Mouse (Mus musculus) frontal cortex, adult 2 months (tissue): Measurements from ENCODE around the gene Phlpp1. TPM values are rescaled to one million over a fixed set of nuclear protein-coding genes. Genes with fewer than 3 reads are reported as not detected.

Source experiments
- DNase-seq, 2 experiments: peaks; one replicate each; pipeline ENCODE4 v3.0.0; 2022; ENCODE audit warnings: low spot score in 1 of 2; ENCODE audit errors: extremely low spot score in 1 of 2
- polyA plus RNA-seq: library from polyadenylated mRNA; depleted of rRNA; stranded (reverse); fragments of >200 nt; gene quantifications from 2 replicates; pipeline ENCODE4 v1.2.3, GENCODE M21; 2012

Phlpp1 gene
- polyA plus RNA-seq, 1 experiment, result 39.1 TPM

DNA sequence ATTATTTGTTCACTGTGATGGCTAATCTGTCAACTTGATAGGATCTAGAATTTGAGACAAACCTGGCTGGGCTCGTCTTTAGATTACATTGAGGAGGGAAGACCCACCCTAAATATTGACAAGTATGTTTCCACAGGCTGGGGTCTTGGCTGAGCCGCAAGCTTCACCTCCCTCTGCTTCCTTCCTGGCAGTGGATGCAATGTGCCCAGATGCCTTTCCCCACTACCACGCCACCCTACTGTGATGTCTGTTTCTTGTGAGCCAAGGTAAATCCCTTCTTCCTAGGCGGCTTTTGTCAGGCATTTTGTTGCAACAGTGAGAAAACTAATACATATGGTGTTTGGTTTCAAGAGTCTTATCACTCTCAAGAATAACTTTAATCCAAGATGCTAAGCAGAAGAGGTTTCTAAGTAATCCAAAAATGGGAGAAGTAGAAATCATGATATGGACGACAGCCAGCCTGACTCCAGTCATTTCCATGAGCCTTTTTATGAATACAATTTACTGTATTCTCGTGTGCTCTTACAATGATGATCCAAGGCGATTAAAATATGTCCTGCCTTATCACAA lies 68.6 kb downstream of the Phlpp1 start:
- DNase-seq, result peak in 1 of 2 experiments; percentile 38

DNA sequence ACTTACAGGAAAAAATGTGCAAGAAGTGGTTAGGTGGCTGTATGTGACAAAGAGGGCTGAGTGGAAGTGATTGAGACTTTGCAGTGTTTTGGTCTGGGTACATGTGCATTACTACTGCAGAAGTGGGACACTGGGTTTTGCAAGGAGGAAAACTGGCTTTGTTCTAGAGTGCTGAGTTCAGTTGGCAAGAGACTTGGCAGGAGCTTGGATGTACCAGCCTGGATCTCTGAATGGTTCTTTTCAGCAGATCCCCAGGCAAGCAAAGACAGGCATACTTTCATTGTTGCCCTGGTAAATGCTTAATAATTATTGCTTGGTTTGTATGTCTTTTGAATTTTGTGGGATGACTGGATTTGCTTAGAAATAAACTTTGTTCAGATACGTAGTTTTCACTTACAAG lies 69.5 kb downstream of the Phlpp1 start:
- peak; percentile 56 to 64 for DNase-seq

DNA sequence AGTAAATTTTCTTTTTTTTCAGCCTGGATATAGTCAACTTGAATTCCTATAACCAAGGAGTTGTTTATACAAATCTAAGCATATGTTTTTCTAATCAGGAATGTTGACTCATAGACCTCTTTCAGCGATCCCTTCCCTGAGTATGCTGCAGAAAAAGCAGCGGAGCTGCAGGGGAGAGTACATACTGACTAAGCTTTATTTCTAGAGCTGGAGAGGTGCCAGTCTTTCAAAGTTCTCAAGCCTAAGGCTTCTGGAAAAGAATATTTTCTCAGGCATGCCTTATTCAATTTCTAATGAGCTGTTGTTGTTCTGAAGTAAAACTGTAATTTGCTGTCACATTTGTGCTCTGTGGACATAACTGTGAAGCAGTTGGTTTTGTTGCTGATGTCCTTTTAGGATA lies 70.6 kb downstream of the Phlpp1 start:
- peak; percentile 32 to 78 for DNase-seq

DNA sequence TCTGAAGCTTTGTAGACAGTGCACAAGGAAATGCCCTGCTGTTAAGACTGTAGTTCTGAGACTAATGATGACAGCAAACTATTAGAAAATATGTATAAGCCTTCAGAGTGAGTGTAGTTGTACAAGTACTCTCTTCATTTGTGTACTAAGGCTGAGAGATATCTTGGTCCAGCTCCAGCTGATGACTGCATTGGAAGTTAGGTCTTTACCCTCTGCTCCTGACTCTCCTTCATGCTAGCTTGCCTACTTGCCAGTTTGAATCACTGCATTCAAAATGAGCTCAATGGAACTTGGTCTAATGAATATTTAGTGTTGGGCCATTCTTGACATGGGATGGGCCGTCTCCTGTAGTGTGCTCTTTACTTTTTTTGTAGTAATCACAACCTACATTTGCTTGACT lies 71.8 kb downstream of the Phlpp1 start:
- DNase-seq, result no peak

DNA sequence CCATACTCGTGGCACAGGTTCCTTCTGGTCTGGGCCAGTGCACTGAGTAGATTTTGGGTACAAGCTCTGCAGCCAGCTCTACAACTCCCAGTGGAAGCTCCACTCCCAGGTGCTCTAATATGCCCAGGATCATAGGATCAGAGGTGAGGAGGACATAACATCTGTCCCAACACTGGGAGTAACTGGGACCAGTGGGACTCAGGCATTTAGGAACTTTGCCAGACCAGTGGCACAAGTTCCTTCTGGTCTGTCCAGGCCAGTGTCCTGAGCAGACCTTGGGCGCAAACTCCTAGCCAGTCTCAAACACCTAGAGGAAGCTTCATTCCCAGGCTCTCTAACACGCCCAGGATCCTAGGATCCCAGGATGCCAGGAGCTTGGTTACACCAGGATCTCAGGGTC lies 72.7 kb downstream of the Phlpp1 start:
- DNase-seq, result no peak

DNA sequence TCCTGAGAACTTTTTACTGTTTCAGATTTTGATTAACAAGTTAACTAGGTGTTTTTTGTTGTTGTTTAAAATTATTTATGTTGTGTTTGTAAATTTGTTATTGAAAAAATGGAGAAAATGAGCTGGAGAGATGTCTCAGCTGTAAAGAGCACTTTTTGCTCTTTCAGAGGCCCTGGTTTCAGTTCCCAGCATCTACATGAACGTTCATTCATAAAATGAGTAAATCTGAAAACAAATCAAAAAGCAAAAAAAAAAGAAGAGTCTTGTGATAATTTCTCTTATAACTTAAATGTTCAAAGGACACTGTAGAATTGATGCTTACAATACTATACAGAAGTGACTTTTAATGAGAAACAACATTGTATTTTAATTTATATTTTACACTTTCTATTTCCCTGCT lies 82.5 kb downstream of the Phlpp1 start:
- DNase-seq, result no peak

DNA sequence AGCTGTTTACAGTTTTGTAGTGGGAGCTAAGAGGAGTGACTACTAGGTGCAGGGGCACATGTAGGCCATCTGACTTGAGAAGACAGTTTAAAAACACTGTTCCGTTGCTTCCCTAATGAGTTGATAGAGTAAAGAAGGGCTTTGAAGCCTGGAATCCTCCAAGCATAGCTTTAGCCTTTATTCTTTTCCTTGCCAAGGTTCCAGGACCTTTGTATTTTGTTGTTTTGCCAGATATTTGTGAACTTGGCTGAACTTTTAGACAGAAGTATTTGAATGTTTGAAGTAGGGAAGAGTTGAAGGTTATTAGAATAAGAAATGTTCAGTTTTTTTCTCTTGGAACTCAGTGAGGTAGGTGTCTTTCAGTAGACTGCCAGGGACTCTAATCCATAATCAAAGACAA lies 85.6 kb downstream of the Phlpp1 start:
- DNase-seq, result no peak

DNA sequence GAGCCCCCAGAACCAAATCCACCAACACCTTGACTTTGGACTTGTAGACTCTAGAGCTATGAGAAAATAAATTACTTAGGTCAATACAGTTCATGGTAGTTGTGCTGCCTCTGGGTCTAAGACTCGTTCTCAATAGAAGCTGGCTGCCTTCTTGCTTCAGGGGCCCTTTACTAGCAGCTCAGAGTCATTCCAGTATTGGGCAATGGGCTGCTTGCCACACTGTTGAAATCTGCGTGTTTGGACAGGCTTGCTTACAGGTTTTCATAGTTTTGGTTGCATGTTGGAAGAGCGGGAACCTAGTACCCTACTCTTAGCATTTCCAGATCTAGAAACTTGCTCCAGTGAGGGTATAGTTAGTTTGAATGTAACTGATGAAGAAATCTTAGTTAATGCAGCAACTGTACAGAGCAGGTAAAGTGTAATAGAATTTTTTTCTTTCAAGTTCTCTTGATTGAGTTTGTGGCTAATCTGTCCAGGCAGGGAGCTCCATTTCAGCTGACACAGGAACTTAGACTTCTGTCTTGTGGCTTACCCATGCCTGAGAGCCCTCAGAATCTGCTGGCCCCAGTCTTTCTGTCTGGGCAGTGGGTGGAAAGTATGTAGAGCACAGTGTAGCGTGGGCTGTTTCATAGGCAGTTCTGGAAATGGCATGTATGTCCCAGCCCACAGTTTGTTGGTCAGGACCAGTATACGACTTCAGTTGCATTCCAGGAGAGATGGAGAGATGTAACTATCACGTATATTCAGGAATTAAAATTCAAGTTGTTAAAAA lies 96.7 kb downstream of the Phlpp1 start:
- no peak for DNase-seq

DNA sequence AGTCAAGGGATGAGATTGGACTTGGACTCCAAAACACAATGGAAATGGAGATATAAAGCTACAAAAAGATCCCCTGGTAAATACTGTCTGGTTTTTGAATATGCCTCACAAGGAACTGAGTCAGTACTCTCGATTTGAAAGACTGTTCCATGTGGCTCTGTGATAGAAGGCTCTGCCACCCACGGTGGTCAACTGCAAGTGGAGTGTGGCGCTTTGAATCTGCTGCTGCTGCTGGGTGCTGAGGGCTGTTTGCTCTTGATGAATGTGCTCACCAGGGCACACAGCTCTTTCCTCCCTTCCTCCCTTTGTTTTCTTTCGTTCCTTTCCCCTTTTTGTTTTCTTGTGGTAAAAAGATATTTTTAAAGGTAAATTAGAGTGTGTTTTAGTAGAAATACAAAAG lies 97.8 kb downstream of the Phlpp1 start:
- DNase-seq, result no peak

DNA sequence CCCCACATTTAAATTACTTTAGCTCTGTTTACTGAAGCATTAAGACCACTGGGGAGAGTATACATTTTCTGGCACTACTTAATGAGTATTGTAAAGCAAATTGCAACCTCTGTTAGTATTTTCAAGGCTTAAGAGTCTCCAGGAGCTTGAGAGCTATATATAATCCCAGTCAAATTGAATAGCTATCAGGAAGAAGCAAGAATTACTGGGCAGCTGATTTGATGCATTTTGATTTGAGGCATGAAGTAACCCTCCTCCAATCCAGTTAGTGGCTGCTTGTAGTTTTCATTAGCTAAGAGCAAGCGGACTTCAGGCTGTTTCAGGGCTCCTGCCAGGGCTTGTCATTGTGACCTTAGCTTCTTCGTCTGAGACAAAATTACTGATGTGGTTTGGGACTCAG lies 101.4 kb downstream of the Phlpp1 start:
- DNase-seq, result no peak

DNA sequence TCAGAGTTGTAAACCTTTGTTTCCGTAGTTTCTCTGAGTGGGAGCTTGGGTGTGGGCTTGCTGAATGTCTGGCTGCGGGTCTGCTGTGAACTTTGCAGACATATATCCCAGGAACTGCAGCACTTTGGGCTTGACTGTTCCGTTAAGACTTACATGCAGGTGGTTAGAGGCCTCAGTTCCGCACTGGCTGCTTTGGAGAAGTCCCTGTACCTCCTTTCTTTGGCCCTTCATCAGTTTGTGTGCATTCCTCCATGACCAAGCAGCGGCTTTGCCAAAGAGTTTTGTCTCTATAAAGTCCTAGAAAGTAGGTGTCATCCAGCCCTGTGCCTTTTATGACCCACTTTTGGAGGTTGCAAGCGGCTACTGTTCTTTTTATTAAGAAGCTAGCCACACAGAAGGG lies 102.2 kb downstream of the Phlpp1 start:
- no peak for DNase-seq

DNA sequence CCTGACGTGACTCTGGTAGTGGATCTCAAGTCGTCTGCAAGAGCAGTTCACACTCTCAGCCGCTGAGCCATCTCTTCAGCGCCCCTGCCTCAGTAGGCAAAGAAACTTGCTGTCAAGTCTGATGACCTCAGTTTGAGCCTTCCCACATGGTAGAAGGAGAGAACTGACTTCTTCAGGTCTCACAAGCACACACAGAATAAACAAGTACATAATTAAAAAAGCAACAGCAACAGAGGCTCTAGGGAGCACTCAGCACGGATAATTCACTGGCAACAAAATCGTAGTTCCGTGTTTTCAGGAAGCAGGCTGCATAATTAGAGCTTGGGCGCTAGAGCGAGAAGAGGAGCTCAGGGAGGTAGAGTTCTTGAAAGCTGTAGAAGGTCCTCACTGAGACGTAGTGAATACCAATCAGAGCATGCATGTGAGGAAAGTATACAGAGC lies 103.0 kb downstream of the Phlpp1 start:
- no peak for DNase-seq

DNA sequence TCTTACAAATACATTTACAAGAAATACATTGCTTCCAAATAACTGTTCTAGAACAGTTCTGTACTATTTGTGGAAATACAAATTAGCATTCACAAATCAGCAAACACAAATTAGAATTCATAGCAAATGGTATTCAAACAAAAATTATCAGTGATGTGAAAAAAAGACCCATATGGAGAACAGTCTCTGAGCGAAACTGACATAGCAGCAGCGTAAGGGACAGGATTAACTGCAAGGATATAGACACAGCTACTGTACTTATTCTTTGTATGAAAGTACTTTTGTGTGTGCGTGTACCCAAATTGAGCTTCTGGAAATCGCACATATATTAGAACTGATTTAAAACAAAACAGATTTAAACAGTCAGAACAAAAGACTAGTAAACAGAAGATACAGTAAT lies 103.6 kb downstream of the Phlpp1 start:
- DNase-seq, result no peak

DNA sequence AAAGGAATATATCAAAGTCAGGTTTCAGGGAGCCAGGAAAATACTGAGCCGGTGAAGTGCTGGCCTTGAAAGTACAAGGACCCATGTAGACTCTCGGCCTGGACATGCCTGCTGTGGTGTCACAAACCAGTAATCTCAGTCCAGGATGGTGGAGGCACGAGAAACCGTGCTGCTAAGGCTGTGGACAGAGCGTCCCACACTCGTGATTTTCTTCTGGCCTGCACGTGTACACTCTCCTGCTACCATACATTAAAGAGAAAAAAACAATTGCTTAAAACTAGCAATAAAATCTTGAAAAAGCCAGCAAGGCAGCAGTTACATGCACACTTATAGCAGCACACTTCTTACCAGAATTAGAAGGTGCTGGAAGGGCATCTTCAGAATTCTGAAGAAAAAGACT lies 104.2 kb downstream of the Phlpp1 start:
- DNase-seq, result no peak

DNA sequence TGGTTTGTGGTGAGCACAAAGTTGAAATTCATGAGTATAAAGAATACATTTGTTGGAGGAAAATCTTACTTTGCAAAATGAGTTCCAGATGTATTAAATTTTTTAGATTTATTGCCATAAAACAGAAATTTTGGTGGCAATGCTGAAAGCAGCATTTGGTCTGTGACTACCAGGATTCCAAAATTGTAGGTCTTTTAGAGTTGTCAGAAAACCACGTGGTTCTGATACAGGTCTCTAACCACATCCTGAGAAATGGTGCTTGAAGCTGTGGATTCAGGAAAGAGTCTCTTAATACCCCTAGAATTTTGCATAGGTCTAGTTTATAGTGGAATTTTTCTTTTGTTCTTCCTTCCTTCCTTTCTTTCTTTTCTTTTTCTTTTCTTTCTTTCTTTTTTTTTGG lies 105.3 kb downstream of the Phlpp1 start:
- no peak for DNase-seq

DNA sequence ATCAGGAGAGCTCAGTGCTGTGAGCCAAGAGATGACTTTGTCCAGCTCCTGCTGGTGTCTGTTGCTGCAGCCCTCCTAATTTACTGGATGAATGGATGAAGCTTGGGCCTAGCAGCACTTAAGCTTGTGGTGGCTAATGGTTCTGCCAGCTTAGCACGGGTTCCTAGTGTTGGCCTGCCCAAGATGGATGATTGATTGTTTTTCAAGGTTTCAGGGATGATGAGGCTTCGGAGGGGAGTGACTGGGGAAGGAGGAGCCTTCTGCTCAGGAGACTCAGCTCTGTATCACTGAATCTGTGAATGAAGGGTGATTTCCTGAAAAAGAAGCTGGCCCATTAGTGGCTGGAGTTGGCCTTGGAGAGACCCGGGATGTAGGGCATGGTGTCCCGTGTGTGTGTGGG lies 105.7 kb downstream of the Phlpp1 start:
- no peak for DNase-seq

DNA sequence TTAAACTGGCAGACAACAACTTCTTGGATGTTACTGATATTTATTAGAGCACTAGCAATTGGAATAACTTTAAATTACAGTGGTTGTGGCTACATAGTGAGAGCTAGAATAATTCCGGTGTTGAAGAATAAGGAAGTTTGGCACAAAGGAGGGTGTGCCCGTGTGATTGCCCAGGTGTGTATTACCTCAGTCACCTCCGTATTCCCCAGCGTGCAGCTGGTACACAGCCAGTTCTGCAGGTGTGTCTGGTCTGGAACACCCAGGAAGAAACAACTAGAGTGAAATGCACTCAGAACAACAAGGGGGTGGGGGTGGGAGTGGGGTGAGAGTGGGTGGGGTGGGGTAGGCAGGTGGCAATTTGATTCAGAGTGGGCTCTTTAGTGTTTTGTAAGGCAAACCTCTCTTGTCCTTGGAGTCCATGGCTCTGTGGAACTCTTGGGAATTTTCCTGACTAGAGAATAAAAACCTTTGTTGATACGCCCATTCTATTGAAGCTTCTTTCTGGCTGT lies 107.1 kb downstream of the Phlpp1 start:
- DNase-seq, result no peak

DNA sequence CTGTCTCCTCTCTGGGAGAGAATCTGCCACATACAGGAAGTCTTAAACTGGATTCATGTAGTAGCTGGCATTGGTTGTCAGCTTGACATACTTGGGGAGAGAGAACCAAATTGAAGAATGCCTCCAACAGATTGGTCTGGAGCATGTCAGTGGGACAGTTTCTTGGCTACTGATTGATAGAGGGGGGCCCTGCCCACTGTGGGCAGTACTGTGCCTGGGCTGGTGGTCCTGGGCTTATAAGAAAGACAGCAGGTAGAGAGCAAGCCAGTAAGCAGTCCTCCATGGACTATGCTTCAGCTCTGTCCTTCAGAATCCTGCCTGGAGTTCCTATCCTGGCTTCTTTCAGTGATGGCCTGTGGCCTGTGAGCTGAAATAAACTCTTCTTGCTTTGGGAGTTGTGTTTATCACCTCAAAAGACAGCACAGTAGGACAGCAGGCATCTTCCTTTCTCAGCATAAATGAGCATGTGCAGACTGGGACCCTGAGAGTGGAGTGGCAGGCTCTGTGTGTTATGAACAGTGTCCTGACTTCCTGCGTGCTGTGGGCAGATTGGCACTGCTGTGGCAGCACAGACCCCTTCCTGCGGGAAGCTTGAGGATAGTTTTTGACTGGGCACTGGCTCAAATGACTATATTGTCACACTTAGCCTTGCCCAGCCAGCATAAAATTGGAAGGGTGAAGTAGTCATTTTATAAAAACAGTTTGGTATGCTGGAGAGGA lies 108.0 kb downstream of the Phlpp1 start:
- DNase-seq, result no peak

DNA sequence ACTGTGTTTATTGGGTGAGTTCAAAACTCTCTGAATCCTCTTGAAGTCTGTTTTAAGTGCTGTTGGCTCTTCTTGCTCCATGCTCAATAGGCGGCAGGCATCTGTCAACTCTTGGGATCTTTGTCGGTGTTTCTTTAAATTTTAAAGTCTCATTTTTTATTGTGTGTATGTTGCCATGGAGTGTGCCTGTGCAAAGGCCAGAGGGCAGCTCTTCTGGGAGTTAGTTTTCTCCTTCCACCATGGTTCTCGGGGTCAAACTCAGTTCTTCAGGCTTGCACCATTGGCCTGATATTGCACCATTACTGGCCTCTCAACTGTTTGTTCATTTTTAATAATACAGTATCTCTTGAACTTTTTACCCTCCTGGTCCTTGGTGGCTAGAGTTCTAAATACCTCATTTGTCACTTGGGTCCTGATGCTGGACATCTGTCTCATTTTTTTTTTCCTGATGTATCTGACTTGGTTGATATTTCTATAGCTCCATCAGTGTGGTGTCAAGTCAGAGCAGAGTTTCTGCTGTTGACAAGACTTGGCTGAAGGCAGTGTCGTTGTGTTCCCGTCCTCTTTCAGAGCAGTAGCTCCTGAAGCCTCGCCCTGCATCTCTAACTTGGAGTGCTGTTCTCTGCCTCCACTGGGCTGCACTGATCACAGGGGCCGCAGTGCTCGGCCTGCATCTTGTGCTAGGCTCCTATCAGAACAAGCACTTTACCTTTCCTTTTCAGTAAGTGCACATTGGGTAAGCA lies 108.8 kb downstream of the Phlpp1 start:
- no peak for DNase-seq

DNA sequence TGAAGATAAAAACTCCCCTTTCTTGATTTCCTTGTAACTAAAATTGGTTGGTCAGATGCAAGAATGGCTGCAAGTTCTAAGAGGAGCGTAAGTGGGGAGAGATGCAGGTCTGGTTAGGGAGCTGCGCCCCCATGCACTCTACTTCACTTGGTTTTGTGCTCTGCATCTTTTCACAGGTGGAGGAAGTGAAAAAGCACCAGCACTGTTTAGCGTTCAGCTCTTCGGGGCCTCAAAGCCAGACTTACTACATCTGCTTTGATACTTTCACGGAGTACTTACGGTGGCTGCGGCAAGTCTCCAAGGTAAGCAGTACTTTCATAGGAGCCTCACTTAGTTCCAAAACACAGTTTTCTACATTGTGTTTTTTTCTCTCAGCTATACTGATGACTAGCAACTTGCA lies 115.3 kb downstream of the Phlpp1 start:
- no peak for DNase-seq

DNA sequence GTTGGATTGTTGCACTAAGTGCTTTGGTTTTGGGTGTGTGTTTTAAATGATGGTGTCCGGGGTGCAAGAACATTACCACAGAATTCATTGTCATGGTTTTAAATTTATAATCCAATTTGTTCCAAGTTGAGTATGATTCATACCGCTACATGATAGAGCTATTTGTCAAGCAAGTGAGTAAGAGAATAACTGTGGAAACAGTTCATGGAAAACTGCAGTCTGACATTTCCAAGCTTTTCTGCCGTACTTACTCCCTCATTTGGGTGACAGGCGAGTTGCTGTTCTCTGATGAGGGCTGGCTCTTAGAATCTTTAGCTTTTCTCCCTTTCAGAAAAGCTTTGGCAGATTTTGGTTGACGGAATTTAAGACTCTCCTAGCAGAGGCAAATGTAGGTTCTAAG lies 117.5 kb downstream of the Phlpp1 start:
- DNase-seq, result peak in 1 of 2 experiments; percentile 43
